29 mouse cellular contexts compared by ENCODE assay signal in the genomic region with DNA sequence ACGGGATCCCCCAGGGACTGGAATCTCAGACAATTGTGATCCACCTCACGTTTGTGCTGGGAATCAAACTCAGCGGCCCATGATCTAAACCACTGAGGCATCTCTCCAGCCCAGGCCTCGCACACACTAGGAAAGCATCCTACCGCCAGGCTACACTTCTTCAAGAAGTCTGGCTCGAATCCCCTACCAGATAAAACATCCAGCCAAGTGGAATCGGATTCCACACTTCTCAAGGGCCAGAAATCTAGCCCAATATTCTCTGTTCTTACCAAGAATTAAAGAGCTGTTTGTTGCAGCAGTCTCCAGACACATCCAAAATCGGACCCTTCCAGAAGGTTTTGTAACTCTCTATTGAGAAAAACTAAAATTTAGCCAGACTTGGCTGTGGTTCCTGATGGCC. TPM values are rescaled to one million over a fixed set of nuclear protein-coding genes. Genes with fewer than 3 reads are reported as not detected.
DNase-seq lines count a peak whose midpoint lies in the region; ATAC-seq lines count a peak whose summit lies in the region.
"Had no signal": no experiment of that assay in that cellular context is flagged by ENCODE, and none has a peak within 500 bp of the region (broad histone marks: within the 10 kb centered on the region; RNA-seq: fewer than 3 reads in every experiment).

No protein-coding gene starts in this region.

- peaks cover 22% of the 10 kb centered on the region for H3K27me3 ChIP-seq in heart, embryonic 10.5 days (ENCODE audit: insufficient read depth, poor library complexity, severe bottlenecking)
- peaks cover 21% of the 10 kb centered on the region for H3K27me3 ChIP-seq in neural tube, embryonic 13.5 days

- peaks cover 12% of the 10 kb centered on the region; the same call in 1 of the 2 replicates for H3K4me1 ChIP-seq in heart, embryonic 10.5 days
- H3K4me1 ChIP-seq in neural tube, embryonic 13.5 days (replicated peaks): peaks cover 3% of the 10 kb centered on the region

- no peak overlapping the region for H3K9ac ChIP-seq in neural tube, embryonic 13.5 days
- H3K9ac ChIP-seq: embryonic facial prominence, embryonic 15.5 days; forebrain, embryonic 13.5 days; hindbrain, embryonic 14.5 days; lung, embryonic 15.5 days; midbrain, embryonic 13.5 days had no signal

- ATAC-seq in neural tube, embryonic 13.5 days (ENCODE audit: low read depth): 0 out of 2 replicates have a peak, but pooled peaks have one; percentile 40
- ATAC-seq: CD4-positive, CD25-positive, alpha-beta regulatory T cell, adult 4 months; forebrain, embryonic 13.5 days; intestine, postnatal 0 days; midbrain, embryonic 13.5 days had no signal

- H3K4me2 ChIP-seq in neural tube, embryonic 13.5 days: no peak overlapping the region
- H3K4me2 ChIP-seq: embryonic facial prominence, embryonic 15.5 days; forebrain, embryonic 13.5 days; hindbrain, embryonic 14.5 days; liver, embryonic 11.5 days; lung, embryonic 15.5 days; midbrain, embryonic 13.5 days had no signal

- 79% methylated on average over 8 of the region's 8 CpGs for WGBS in heart, embryonic 10.5 days
- WGBS in neural tube, embryonic 13.5 days: 77% methylated on average over 8 of the region's 8 CpGs

- H3K9me3 ChIP-seq in heart, embryonic 10.5 days: no peaks in the 10 kb centered on the region
- H3K9me3 ChIP-seq in neural tube, embryonic 13.5 days: no peaks in the 10 kb centered on the region
- H3K9me3 ChIP-seq: embryonic facial prominence, embryonic 10.5 days; embryonic facial prominence, embryonic 15.5 days; forebrain, embryonic 13.5 days; lung, embryonic 15.5 days; megakaryocyte, embryonic 14.5 days; midbrain, embryonic 13.5 days had no signal

- no peak overlapping the region for H3K27ac ChIP-seq in heart, embryonic 10.5 days
- no peak overlapping the region for H3K27ac ChIP-seq in neural tube, embryonic 13.5 days (replicated peaks)
- H3K27ac ChIP-seq: embryonic facial prominence, embryonic 10.5 days; embryonic facial prominence, embryonic 15.5 days; forebrain, embryonic 13.5 days; hindbrain, embryonic 14.5 days; lung, embryonic 15.5 days; midbrain, embryonic 13.5 days; stomach, postnatal 0 days had no signal

- DNase-seq in gastrocnemius, postnatal 25 days: peak; percentile 46
- DNase-seq in gastrocnemius, postnatal 4 days (ENCODE audit: low spot score in 2 of 2): no peak
- DNase-seq in heart, adult 9 months (ENCODE audit: low spot score in 2 of 2): peak; percentile 67
- no peak for DNase-seq in heart, embryonic 10.5 days (ENCODE audit: low spot score)
- DNase-seq in neural tube, embryonic 10.5 days (ENCODE audit: extremely low spot score, low spot score): no peak
- no peak for DNase-seq in cerebellum, adult 11-12 months
- DNase-seq: adrenal gland, adult 2 months; adrenal gland, postnatal 36 days; cerebellum, adult 8-10 months; cerebellum, postnatal 25 days; kidney, adult 9 months; kidney, postnatal 10 days; lung, postnatal 36 days; right cerebral cortex, adult 18-20 months; thymus, adult 18-20 months; thymus, postnatal 25 days had no signal

- H3K4me3 ChIP-seq in heart, embryonic 10.5 days: no peak overlapping the region
- no peak overlapping the region for H3K4me3 ChIP-seq in neural tube, embryonic 13.5 days
- H3K4me3 ChIP-seq: embryonic facial prominence, embryonic 10.5 days; embryonic facial prominence, embryonic 15.5 days; forebrain, embryonic 13.5 days; lung, embryonic 15.5 days; megakaryocyte, embryonic 14.5 days; midbrain, embryonic 13.5 days had no signal

- H3K36me3 ChIP-seq in heart, embryonic 10.5 days: peaks cover 3% of the 10 kb centered on the region
- H3K36me3 ChIP-seq in neural tube, embryonic 13.5 days: peaks cover 6% of the 10 kb centered on the region
- H3K36me3 ChIP-seq: embryonic facial prominence, embryonic 15.5 days; lung, embryonic 15.5 days had no signal

RNA-seq across cellular contexts. Expression of a gene that starts 59.2 kb away (rescaled TPM):
- 10 to 100 TPM in 1 of 2 experiments, 1 to 10 TPM in 1; 7.2 to 12.6 TPM for total RNA-seq in gastrocnemius, postnatal 25 days (2021)
- 1 to 10 TPM; 5.9 to 9.8 TPM for total RNA-seq in gastrocnemius, postnatal 4 days (2021)
- polyA plus RNA-seq in heart, embryonic 10.5 days (2016; fragmentation: Nextera tagmentation; extraction: Ambion mirVana): 0.21 and 0.48 TPM in 2 replicates
- polyA plus RNA-seq in neural tube, embryonic 13.5 days (2015; fragmentation: Nextera tagmentation; extraction: Ambion mirVana): 0.18 and 0.25 TPM in 2 replicates
- total RNA-seq: hematopoietic stem cell, adult 5-6 weeks had no signal
- polyA plus RNA-seq: CD4-positive, CD25-positive, alpha-beta regulatory T cell, adult 4 months had no signal

Comparison
In these comparisons a context has a peak if more than half of its experiments do, and no peak if none do; other contexts are left out.
1. DNase-seq: peak in gastrocnemius, postnatal 25 days (single experiment) and heart, adult 9 months (2 of 2); none in gastrocnemius, postnatal 4 days (0 of 2), heart, embryonic 10.5 days (single experiment), neural tube, embryonic 10.5 days (single experiment) and cerebellum, adult 11-12 months (single experiment).